Mouse (Mus musculus) urinary bladder, postnatal 36 days (tissue): Measurements from ENCODE around the gene Acvr2b.
A peak's percentile ranks its signal among the peaks of the same experiment; 100 is the strongest.

Experiments used
- DNase-seq, 2 experiments: peaks; one replicate each; pipeline ENCODE4 v3.0.0; 2022; ENCODE audit warnings: low spot score in 2 of 2, mixed read lengths in 1 of 2

Acvr2b gene

GRCm38 (mm10) chr9:119408898-119409664, 7.2 kb downstream of the Acvr2b start:
- DNase-seq, result no peak

GRCm38 (mm10) chr9:119409864-119410263, 7.9 kb downstream of the Acvr2b start:
- no peak for DNase-seq

- no peak for DNase-seq
Measured at GRCm38 (mm10) chr9:119418025-119418424, 16.1 kb downstream of the Acvr2b start.

- no peak for DNase-seq
Measured at GRCm38 (mm10) chr9:119419852-119420438, 18.0 kb downstream of the Acvr2b start.

GRCm38 (mm10) chr9:119425217-119425975, 23.5 kb downstream of the Acvr2b start:
- peak in 1 of 2 experiments; percentile 36 for DNase-seq

GRCm38 (mm10) chr9:119425976-119426415, 24.1 kb downstream of the Acvr2b start:
- no peak for DNase-seq

GRCm38 (mm10) chr9:119426483-119426882, 24.6 kb downstream of the Acvr2b start:
- no peak for DNase-seq

GRCm38 (mm10) chr9:119430311-119430710, 28.4 kb downstream of the Acvr2b start:
- DNase-seq, result peak; percentile 75 to 82

GRCm38 (mm10) chr9:119435855-119436254, 33.9 kb downstream of the Acvr2b start:
- DNase-seq, result no peak

- DNase-seq, result no peak
Measured at GRCm38 (mm10) chr9:119438065-119438464, 36.1 kb downstream of the Acvr2b start.

GRCm38 (mm10) chr9:119438498-119439000, 36.6 kb downstream of the Acvr2b start:
- DNase-seq, result no peak

- DNase-seq, result peak; percentile 94 to 98
Measured at GRCm38 (mm10) chr9:119444738-119445429, 43.0 kb downstream of the Acvr2b start, which contains the start of gene Exog. Gene Exog, plus strand, starts transcription at chr9:119444943.

- DNase-seq, result no peak
Measured at GRCm38 (mm10) chr9:119445737-119446136, 43.8 kb downstream of the Acvr2b start.

- DNase-seq, result no peak
Measured at GRCm38 (mm10) chr9:119455967-119456366, 54.0 kb downstream of the Acvr2b start.

- no peak for DNase-seq
Measured at GRCm38 (mm10) chr9:119457122-119457521, 55.2 kb downstream of the Acvr2b start.

GRCm38 (mm10) chr9:119460410-119460809, 58.5 kb downstream of the Acvr2b start:
- peak in 1 of 2 experiments; percentile 49 for DNase-seq

GRCm38 (mm10) chr9:119465056-119465455, 63.1 kb downstream of the Acvr2b start:
- no peak for DNase-seq

- DNase-seq, result no peak
Measured at GRCm38 (mm10) chr9:119465595-119465994, 63.7 kb downstream of the Acvr2b start.

- no peak for DNase-seq
Measured at GRCm38 (mm10) chr9:119469691-119470353, 67.9 kb downstream of the Acvr2b start.

- DNase-seq, result no peak
Measured at GRCm38 (mm10) chr9:119472412-119472918, 70.5 kb downstream of the Acvr2b start.

GRCm38 (mm10) chr9:119473011-119473410, 71.1 kb downstream of the Acvr2b start:
- no peak for DNase-seq
